Mouse (Mus musculus) adrenal gland, postnatal 10 days (tissue): ENCODE measurements around the gene Rps6. TPM values are rescaled to one million over a fixed set of nuclear protein-coding genes. Genes with fewer than 3 reads are reported as not detected.
"Not testable (repeated sequence)": the region's sequence is repeated elsewhere in the genome, so short reads cannot be mapped to it uniquely, and the experiment has no call there.

Source experiments
- DNase-seq: peaks from one replicate; pipeline ENCODE4 v3.0.0; 2021; ENCODE audit warnings: mixed read lengths
- total RNA-seq, 2 experiments: library from RNA; stranded (reverse); gene quantifications; 2 replicates each; pipeline ENCODE4 v1.2.3; 2021

The Rps6 gene
- total RNA-seq, 2 experiments from 2014 or later, result 924 to 996 TPM

GRCm38 (mm10) chr4:86852813-86853590 lies 4.2 kb downstream of the Rps6 start:
- DNase-seq, result peak; percentile 49

GRCm38 (mm10) chr4:86852018-86852417 lies 5.2 kb downstream of the Rps6 start:
- DNase-seq, result no peak

- no peak for DNase-seq
Measured at GRCm38 (mm10) chr4:86851331-86851730, 5.9 kb downstream of the Rps6 start.

- DNase-seq, result no peak
Measured at GRCm38 (mm10) chr4:86847246-86847645, 10.0 kb downstream of the Rps6 start.

- DNase-seq, result peak; percentile 50
Measured at GRCm38 (mm10) chr4:86845384-86845783, 11.8 kb downstream of the Rps6 start.

- not testable (repeated sequence) for DNase-seq
Measured at GRCm38 (mm10) chr4:86841141-86841540, 16.1 kb downstream of the Rps6 start.

- no peak for DNase-seq
Measured at GRCm38 (mm10) chr4:86831896-86832295, 25.3 kb downstream of the Rps6 start.

- DNase-seq, result no peak
Measured at GRCm38 (mm10) chr4:86825143-86825542, 32.1 kb downstream of the Rps6 start.

GRCm38 (mm10) chr4:86823169-86823568 lies 34.0 kb downstream of the Rps6 start:
- DNase-seq, result peak; percentile 78

GRCm38 (mm10) chr4:86814850-86815249 lies 42.4 kb downstream of the Rps6 start:
- no peak for DNase-seq

- no peak for DNase-seq
Measured at GRCm38 (mm10) chr4:86810604-86811003, 46.6 kb downstream of the Rps6 start.

Other genes with a start within 250 kb of the Rps6 start
- gene Haus6, start 245.4 kb downstream of the Rps6 start, total RNA-seq, result 10 to 100 TPM in 1 of 2 experiments, 1 to 10 TPM in 1; 9.2 to 14.5 TPM
- gene Plin2, start 187.4 kb downstream of the Rps6 start, total RNA-seq, result 100 to 1,000 TPM; 298 to 336 TPM
- 10 to 100 TPM; 32.7 to 39.9 TPM for gene Dennd4c, start 108.9 kb downstream of the Rps6 start, total RNA-seq
- gene Acer2, start 17.0 kb upstream of the Rps6 start, total RNA-seq, result 10 to 100 TPM; 22.1 to 50.5 TPM